Mouse (Mus musculus): Measurements from ENCODE around the gene Dapk1. TPM values are rescaled to one million over a fixed set of nuclear protein-coding genes. Genes with fewer than 3 reads are reported as not detected.

Gene Dapk1
- total RNA-seq, 2 experiments from 2014 or later: 25.1 to 29.6 TPM

- no peak for DNase-seq
Measured at GRCm38 (mm10) chr13:60812768-60813167, 211.0 kb downstream of the Dapk1 start.

Other genes with a start within 250 kb of the Dapk1 start
- gene BC051665, start 184.4 kb downstream of the Dapk1 start, total RNA-seq (2021): not detected
- gene Ctsll3, start 200.9 kb downstream of the Dapk1 start, total RNA-seq (2021): not detected

All from gastrocnemius, postnatal 10 days (tissue).